Mouse (Mus musculus) CD4-positive, CD25-positive, alpha-beta regulatory T cell, adult 4 months (primary cell): ENCODE measurements at regions not wholly inside any gene's neighbourhood (a gene's known extent, or its start where the extent isn't known, plus 50 kb on each side); places are given as distances from the start of the nearest gene placed in this dataset.

ENCODE experiments used
- ATAC-seq: one replicate; pipeline ENCODE4 v1.8.0; 2017

DNA sequence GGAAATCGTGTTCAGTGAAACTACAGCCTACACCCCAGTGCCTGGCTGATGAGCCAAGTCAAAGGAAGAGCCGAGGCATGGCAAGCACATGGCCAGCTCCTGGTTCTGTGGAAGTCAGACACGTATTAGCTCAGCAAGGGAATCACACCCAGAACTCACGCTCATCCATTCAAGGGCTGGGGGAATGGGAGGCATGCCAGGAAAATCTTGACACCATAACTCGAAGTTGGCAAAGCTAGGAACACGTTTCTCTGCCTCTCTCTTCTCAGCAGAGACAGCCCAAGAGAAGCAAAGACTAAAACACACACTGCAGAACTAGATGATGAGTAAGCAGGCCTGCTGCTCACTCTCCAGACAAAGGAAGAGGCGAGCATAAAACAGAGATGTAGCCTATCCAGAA is 53.5 kb upstream of the Ypel5 start:
- ATAC-seq = no peak

DNA sequence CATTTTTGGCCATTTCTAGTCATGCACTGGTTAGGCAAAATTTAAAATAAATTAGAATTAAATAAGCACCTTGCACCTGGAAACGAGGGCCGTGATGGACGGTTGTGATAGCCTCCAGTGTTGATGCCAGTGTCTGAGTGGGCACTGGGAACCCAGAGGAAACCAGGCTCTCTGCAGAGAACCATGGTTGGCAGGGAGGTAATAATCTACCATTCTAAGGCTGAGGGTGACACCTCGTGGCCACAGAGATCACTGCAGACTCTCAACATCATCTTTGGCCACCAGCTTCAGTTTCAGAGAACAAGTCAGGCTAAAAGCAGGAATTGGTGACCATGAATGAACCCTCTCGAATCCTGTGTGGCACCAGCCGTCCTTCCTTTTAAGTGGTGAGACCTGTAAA is 54.5 kb upstream of the Ypel5 start:
- ATAC-seq = peak; percentile 65

- no peak for ATAC-seq
Measured at GRCm38 (mm10) chr17:72768266-72768665, 68.0 kb upstream of the Ypel5 start.

DNA sequence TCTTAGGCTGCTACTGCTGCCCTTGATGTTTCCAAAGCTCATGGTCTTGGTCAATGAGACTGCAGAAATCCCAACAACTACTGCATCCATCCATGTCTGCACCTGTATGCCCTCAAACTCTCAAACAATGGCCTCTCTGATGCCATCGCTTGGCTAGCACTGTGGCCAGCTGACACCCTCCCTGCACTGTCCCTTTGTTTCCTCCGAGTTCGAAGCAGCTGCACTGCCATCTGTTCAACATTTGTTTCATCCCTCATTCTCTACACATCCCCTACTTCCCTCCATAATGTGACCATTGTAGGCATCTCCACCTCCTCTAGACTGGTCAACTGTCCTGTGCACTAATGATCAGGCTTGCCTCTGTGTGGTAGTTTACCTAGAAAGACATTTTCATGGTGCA is 75.3 kb upstream of the Ypel5 start:
- ATAC-seq = no peak

DNA sequence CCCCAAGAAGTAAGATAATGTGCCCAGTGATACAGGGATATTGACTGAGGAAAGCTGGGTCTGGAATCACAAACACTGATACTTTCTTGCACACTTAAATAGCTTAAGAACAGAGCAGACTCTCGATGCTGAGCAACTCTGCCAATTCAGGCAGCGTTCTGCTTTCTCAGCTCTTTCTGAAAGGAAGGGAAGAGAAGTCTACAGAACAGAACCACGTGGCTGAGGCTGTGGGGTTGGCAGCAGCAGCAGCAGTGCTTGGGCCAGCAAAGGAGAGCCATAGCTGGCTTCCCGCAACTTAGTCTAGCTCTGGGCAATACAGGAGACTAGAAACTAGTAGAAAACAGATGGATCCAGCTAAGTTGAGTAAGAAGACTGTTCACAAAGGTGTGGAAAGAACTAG is 89.8 kb upstream of the Ypel5 start:
- no peak for ATAC-seq

DNA sequence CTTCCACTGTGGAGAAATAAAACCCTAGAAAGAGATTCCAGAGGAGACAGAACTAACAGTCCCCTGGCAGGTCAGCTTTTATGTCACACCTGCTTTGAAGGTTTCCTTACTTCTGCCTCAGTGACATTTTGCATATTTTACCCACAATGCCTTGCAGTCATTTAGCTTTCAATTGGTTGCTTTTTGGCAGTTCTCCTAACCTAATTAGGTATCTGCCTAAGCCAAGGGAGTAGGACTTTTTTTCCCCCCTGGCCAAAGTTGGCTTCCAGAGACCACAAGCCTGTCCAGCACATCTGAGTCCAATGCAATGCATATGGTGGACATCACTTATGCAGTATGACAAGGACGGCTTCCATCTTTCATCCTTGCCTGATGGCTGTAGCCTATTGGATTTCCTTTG is 103.2 kb upstream of the Ypel5 start:
- no peak for ATAC-seq

DNA sequence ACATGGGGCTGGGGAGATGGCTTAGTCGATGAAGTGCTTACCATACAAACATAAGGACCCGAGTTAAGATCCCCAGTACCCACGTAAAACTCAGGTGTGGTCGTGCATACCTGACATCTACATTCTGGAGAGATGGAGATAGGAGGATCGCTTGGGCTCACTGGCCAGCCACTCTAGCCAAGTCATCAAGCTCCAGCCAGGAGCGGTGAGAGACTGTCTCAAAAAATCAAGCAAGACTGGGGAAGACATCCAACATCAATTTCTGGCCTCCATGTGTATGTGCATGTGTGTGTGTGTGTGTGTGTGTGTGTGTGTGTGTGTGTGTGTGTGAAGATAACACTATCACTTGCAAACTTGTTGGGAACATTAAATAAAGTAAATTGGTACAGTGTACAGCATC is 104.6 kb upstream of the Ypel5 start:
- no peak for ATAC-seq

GRCm38 (mm10) chr17:72731175-72731574 is 105.1 kb upstream of the Ypel5 start:
- no peak for ATAC-seq

- no peak for ATAC-seq
Measured at GRCm38 (mm10) chr17:72720753-72721152, 115.5 kb upstream of the Ypel5 start.

DNA sequence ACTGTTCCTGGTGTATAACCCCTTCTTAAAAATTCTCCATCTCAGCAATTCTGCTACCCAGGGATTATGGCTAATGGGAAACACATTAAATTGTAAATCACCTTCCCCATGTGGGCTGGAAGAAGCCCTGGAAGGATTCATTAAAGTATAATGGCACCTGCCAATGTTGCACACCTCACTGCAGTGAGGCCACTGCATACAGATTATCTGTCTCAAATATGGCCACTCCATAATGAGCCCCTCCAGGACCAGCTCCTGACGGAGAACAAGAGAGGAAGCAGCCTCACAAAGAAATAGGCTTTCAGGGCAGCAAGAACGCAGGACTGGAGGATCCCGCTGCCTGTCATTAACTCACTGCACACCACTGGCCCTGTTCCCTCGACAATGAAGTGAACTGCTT is 115.2 kb upstream of the Alk start:
- no peak for ATAC-seq

GRCm38 (mm10) chr17:72691630-72692029 is 87.2 kb upstream of the Alk start:
- ATAC-seq = no peak

DNA sequence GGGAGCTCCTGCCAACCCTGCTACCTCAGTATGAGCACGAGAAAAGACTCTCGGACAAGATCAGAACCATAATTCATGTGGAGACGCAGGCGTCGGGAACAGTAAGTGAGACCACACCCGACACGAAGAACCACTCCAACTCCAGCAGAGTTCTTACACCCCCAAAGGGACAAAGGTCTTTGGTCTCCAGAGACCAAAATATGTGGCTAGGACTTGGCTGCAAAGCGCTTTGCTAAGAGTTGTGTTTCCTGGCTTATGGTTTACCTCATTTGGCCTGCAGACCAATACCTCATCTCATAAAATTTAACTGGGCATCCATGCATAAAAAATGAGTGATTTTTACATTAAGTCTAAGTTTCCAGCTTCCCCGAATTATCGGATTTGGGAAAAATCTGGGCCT is 85.2 kb upstream of the Alk start:
- no peak for ATAC-seq

GRCm38 (mm10) chr17:72688800-72689199 is 84.4 kb upstream of the Alk start:
- no peak for ATAC-seq

GRCm38 (mm10) chr17:72674658-72675057 is 70.2 kb upstream of the Alk start:
- ATAC-seq = no peak

GRCm38 (mm10) chr17:72672010-72672409 is 67.6 kb upstream of the Alk start:
- no peak for ATAC-seq

DNA sequence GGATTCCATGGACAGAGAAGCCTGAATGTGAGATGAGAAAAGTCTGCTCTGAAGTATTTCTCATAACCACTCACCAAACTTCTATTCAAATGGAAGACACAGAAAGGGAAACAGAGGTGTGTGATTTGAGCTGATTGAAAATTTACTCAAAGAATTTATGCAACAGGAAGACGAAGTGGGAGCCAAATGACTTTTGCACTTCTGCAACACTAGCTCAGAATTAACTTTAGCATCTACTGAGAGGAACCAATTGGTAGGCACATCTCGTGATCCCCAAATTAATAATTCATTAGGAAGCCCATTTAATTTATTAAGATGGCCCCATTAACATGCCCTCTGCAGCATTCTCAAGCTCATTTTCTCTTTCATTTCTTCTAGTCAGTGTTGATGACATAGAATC is 62.5 kb upstream of the Alk start:
- ATAC-seq = no peak

DNA sequence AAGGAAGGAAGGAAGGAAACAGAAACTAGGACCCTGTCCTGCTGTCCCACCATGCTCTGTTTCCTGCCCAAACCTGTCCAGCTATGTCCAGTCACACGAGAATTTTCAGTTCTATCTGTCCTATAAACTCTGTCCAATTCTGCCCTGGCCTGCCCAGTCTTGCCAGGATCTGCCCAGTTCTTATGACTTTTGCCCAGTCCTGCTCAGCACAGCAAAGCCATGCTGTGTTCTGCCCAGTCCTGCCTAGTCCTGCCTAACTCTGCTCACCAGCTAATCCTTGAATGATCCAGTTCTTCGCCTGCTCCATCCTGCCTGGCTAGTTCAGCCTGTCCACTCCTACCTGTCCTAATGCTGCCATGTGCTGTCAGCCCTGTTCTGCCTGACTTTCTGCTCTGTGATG is 57.3 kb upstream of the Alk start:
- ATAC-seq = no peak

DNA sequence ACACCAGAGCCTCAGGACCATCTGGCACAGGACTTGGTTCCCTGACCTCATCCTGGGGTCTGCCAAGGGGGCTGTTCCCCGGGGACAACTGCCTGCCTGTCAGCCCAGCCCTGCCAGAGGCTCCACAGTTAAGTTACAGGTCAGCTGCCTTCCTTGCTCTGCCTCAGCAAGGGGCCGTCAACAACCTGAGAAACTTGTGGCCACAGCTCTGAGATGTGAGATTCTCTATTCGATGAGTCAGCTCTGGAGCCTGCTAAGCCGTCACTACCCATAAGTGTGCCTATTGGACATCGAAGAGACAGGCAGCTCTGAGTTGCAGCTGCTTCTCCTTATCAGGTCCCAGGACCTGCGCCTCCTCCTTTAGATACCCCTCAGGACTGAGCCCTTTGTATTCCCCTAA is 54.3 kb upstream of the Alk start:
- no peak for ATAC-seq

- no peak for ATAC-seq
Measured at GRCm38 (mm10) chr17:72657826-72658225, 53.4 kb upstream of the Alk start.
